Mouse (Mus musculus): ENCODE measurements around the gene Ciz1. TPM values are rescaled to one million over a fixed set of nuclear protein-coding genes. Genes with fewer than 3 reads are reported as not detected.
A peak's percentile ranks its signal among the peaks of the same experiment; 100 is the strongest.

Ciz1 gene
- polyA plus RNA-seq, 1 experiment from 2014 or later: 69.4 TPM

GRCm38 (mm10) chr2:32421851-32422251 lies 69.7 kb downstream of the Ciz1 start:
- Histone ChIP-seq H3K27me3 (ENCODE audit: insufficient read depth, poor library complexity, severe bottlenecking) (no peaks in the 10 kb centered on the region), H3K4me3 (no peak overlapping the region), H3K36me3 (peaks cover 57% of the 10 kb centered on the region), H3K4me1 (replicated peaks) (peaks cover 32% of the 10 kb centered on the region), H3K27ac (no peak overlapping the region), H3K9me3 (no peaks in the 10 kb centered on the region)
- DNase-seq (ENCODE audit: low spot score): no peak
- 90% methylated on average over 6 of the region's 6 CpGs for WGBS

DNA sequence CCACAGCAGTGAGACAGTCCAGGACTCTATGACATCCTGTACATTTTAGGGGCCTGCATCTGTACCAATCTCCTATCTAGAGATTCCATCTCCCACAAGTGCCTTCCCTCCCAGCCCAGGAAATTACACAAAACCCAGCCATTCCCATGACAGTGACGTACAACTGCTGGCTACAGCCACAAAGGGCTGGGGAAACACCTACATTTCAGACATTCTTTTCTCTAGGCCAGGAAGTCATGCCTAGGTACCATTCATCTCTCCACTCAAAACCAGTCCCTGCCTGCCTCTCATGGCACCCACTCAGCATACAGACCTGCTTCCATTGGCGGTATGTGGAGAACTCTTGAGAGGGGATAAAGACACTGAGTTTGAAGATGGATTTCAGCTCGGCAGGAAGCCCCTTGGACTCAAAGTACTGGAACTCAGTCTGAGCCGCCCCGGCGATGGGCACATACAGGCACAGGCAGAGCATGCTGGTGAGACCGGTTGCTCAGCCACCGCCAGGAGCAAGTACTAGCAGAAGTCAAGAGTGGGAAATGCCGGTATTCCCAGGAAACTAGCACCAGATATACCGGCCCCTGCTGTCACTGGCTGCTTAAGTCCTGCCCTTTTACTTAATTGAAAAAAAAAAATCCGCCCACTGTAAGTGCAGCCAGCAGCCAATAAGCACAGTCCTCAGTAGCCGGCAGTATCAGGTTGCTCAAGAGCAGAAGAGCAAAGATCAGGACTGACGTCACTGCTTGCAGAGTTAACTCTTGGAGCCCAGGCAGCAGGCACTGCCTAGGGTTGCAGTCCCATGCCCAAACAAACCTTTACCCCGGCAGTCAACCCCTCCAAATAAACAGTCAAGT lies 71.6 kb downstream of the Ciz1 start:
- H3K27ac ChIP-seq: peak overlapping the region; percentile 79
- no peaks in the 10 kb centered on the region for H3K27me3 ChIP-seq (ENCODE audit: insufficient read depth, poor library complexity, severe bottlenecking)
- no peaks in the 10 kb centered on the region for H3K9me3 ChIP-seq
- 2% methylated on average over 14 of the region's 14 CpGs for WGBS
- peaks cover 39% of the 10 kb centered on the region for H3K36me3 ChIP-seq
- peak overlapping the region; percentile 54 for H3K4me3 ChIP-seq
- H3K4me1 ChIP-seq (replicated peaks): peaks cover 43% of the 10 kb centered on the region
- DNase-seq (ENCODE audit: low spot score): peak; percentile 69

- H3K9me3 ChIP-seq: no peaks in the 10 kb centered on the region
- H3K36me3 ChIP-seq: peaks cover 28% of the 10 kb centered on the region
- no peak overlapping the region for H3K4me3 ChIP-seq
- H3K4me1 ChIP-seq (replicated peaks): peaks cover 54% of the 10 kb centered on the region
- no peaks in the 10 kb centered on the region for H3K27me3 ChIP-seq (ENCODE audit: insufficient read depth, poor library complexity, severe bottlenecking)
- DNase-seq (ENCODE audit: low spot score): no peak
- WGBS: 62% methylated on average over 3 of the region's 3 CpGs
- H3K27ac ChIP-seq: peak overlapping the region; percentile 73; the same call in 1 of the 2 replicates
These were observed 72.7 kb downstream of the Ciz1 start for GRCm38 (mm10) chr2:32424796-32425195.

DNA sequence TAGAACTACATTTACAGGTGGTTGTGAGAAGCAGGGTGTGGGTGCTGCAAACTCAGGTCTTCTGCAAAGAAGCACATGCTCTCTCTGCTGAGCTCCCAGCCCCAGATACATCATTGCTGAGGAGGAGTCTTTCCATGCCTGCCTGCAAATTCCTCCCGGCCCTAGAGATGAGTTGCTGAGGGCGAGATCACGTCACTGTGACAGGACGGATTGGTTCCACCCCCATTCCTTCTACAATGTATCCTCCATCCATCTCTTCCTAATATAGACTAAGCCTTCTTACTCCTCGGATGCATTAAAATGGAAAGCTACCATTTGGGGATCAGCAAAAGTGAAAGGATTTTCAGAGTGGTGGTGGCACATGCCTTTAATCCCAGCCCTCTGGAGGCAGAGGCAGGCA lies 73.4 kb downstream of the Ciz1 start:
- Histone ChIP-seq H3K27me3 (ENCODE audit: insufficient read depth, poor library complexity, severe bottlenecking) (no peaks in the 10 kb centered on the region), H3K36me3 (peaks cover 20% of the 10 kb centered on the region), H3K27ac (no peak overlapping the region), H3K9me3 (no peaks in the 10 kb centered on the region), H3K4me3 (no peak overlapping the region), H3K4me1 (replicated peaks) (peaks cover 62% of the 10 kb centered on the region)
- DNase-seq (ENCODE audit: low spot score): no peak
- 85% methylated on average over 5 of the region's 5 CpGs for WGBS

DNA sequence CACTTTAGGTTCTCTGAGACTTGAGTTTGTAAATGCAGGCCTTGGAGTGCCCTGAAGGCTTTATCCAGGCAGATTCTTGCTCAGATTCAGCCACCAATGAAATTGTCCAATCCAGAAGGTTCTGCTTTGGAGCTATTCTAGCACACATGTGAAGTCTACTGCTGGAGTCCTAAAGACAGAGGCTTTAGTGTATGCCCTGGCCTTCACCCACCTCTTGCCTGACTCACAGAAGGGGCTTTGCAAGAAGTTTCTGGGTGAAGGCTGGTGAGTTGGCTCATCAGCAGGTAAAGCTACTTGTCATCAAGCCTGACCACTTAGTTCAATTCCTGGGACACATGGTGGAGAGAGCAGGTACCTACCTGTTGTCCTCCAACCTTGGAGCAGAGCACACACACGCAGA lies 74.0 kb downstream of the Ciz1 start:
- Histone ChIP-seq H3K9me3 (no peaks in the 10 kb centered on the region), H3K27me3 (ENCODE audit: insufficient read depth, poor library complexity, severe bottlenecking) (no peaks in the 10 kb centered on the region), H3K36me3 (peaks cover 15% of the 10 kb centered on the region), H3K27ac (no peak overlapping the region), H3K4me3 (no peak overlapping the region), H3K4me1 (replicated peaks) (peaks cover 68% of the 10 kb centered on the region)
- 90% methylated on average over 1 of the region's 1 CpGs for WGBS
- no peak for DNase-seq (ENCODE audit: low spot score)

DNA sequence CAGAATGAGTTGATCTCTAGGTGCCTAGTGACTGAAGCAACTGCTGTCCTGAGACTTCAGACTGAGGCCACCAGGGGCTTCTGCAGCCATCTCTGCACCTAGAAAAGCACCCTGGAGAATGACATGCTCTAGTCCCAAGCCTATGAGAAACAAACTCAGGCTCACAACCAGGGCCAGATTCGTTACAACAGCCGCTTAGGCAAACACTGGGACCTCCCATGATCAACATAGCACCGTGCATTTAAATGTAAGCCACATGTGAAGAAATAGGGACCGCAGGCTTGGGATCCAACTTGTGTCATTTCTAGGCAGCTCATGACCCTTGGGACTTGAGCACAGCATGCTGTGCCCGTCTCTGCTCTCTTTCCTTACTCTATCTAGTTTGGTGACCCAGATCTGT lies 75.6 kb downstream of the Ciz1 start:
- peaks cover 8% of the 10 kb centered on the region; the same call in 1 of the 2 replicates for H3K36me3 ChIP-seq
- 76% methylated on average over 5 of the region's 5 CpGs for WGBS
- no peak overlapping the region for H3K4me3 ChIP-seq
- no peaks in the 10 kb centered on the region for H3K27me3 ChIP-seq (ENCODE audit: insufficient read depth, poor library complexity, severe bottlenecking)
- no peak for DNase-seq (ENCODE audit: low spot score)
- peaks cover 75% of the 10 kb centered on the region for H3K4me1 ChIP-seq (replicated peaks)
- H3K9me3 ChIP-seq: no peaks in the 10 kb centered on the region
- H3K27ac ChIP-seq: no peak overlapping the region

- Histone ChIP-seq H3K9me3 (no peaks in the 10 kb centered on the region), H3K27ac (peak overlapping the region; percentile 17; the same call in 1 of the 2 replicates), H3K4me1 (replicated peaks) (peaks cover 69% of the 10 kb centered on the region), H3K27me3 (ENCODE audit: insufficient read depth, poor library complexity, severe bottlenecking) (no peaks in the 10 kb centered on the region), H3K4me3 (0 out of 2 replicates have a peak overlapping the region, but pooled peaks have one; percentile 3), H3K36me3 (peaks cover 8% of the 10 kb centered on the region; the same call in 1 of the 2 replicates)
- 83% methylated on average over 8 of the region's 8 CpGs for WGBS
- DNase-seq (ENCODE audit: low spot score): no peak
These were observed 76.2 kb downstream of the Ciz1 start for GRCm38 (mm10) chr2:32428262-32428722.

- H3K4me1 ChIP-seq (replicated peaks): peaks cover 59% of the 10 kb centered on the region
- peaks cover 8% of the 10 kb centered on the region; the same call in 1 of the 2 replicates for H3K36me3 ChIP-seq
- H3K9me3 ChIP-seq: no peaks in the 10 kb centered on the region
- no peak for DNase-seq (ENCODE audit: low spot score)
- H3K4me3 ChIP-seq: peak overlapping the region; percentile 52; the same call in 1 of the 2 replicates
- no peaks in the 10 kb centered on the region for H3K27me3 ChIP-seq (ENCODE audit: insufficient read depth, poor library complexity, severe bottlenecking)
- WGBS: 84% methylated on average over 4 of the region's 4 CpGs
- no peak overlapping the region for H3K27ac ChIP-seq
These were observed 77.2 kb downstream of the Ciz1 start for GRCm38 (mm10) chr2:32429215-32429891.

Other genes with a start within 250 kb of the Ciz1 start
- 55.6 and 68.9 TPM in 2 replicates for gene Prrc2b, start 201.2 kb upstream of the Ciz1 start, polyA plus RNA-seq (2016; fragmentation: Nextera tagmentation; extraction: Ambion mirVana)
- gene Pomt1, start 115.7 kb upstream of the Ciz1 start, polyA plus RNA-seq (2016; fragmentation: Nextera tagmentation; extraction: Ambion mirVana): 27.1 and 27.2 TPM in 2 replicates
- gene Uck1, start 92.2 kb upstream of the Ciz1 start, polyA plus RNA-seq (2016; fragmentation: Nextera tagmentation; extraction: Ambion mirVana): 77.2 and 83.0 TPM in 2 replicates
- 20.2 and 22.6 TPM in 2 replicates for gene Golga2, start 64.9 kb upstream of the Ciz1 start, polyA plus RNA-seq (2016; fragmentation: Nextera tagmentation; extraction: Ambion mirVana)
- 488 and 544 TPM in 2 replicates for gene Swi5, start 64.3 kb upstream of the Ciz1 start, polyA plus RNA-seq (2016; fragmentation: Nextera tagmentation; extraction: Ambion mirVana)
- 12.3 and 17.0 TPM in 2 replicates for gene Dnm1, start 1.0 kb downstream of the Ciz1 start, polyA plus RNA-seq (2016; fragmentation: Nextera tagmentation; extraction: Ambion mirVana)
- 41.4 and 66.7 TPM in 2 replicates for gene 1110008P14Rik, start 29.6 kb downstream of the Ciz1 start, polyA plus RNA-seq (2016; fragmentation: Nextera tagmentation; extraction: Ambion mirVana)
- not detected in 2 replicates for gene Lcn2, start 35.9 kb downstream of the Ciz1 start, polyA plus RNA-seq (2016; fragmentation: Nextera tagmentation; extraction: Ambion mirVana)
- gene Ptges2, start 43.6 kb downstream of the Ciz1 start, polyA plus RNA-seq (2016; fragmentation: Nextera tagmentation; extraction: Ambion mirVana): 26.3 and 32.3 TPM in 2 replicates
- 6.0 and 6.4 TPM in 2 replicates for gene Naif1, start 98.1 kb downstream of the Ciz1 start, polyA plus RNA-seq (2016; fragmentation: Nextera tagmentation; extraction: Ambion mirVana)
- gene Slc25a25, start 99.1 kb downstream of the Ciz1 start, polyA plus RNA-seq (2016; fragmentation: Nextera tagmentation; extraction: Ambion mirVana): 28.8 and 34.4 TPM in 2 replicates
- 10.9 and 11.0 TPM in 2 replicates for gene Fam102a, start 183.0 kb downstream of the Ciz1 start, polyA plus RNA-seq (2016; fragmentation: Nextera tagmentation; extraction: Ambion mirVana)
- gene Dpm2, start 218.5 kb downstream of the Ciz1 start, polyA plus RNA-seq (2016; fragmentation: Nextera tagmentation; extraction: Ambion mirVana): 116 and 131 TPM in 2 replicates
- 1.6 and 2.5 TPM in 2 replicates for gene Pip5kl1, start 222.5 kb downstream of the Ciz1 start, polyA plus RNA-seq (2016; fragmentation: Nextera tagmentation; extraction: Ambion mirVana)
- gene 9430097D07Rik, start 223.4 kb downstream of the Ciz1 start, polyA plus RNA-seq (2016; fragmentation: Nextera tagmentation; extraction: Ambion mirVana): 0.11 and 0.39 TPM in 2 replicates
- gene St6galnac4, start 234.8 kb downstream of the Ciz1 start, polyA plus RNA-seq (2016; fragmentation: Nextera tagmentation; extraction: Ambion mirVana): 19.8 and 21.0 TPM in 2 replicates
- gene St6galnac6, start 247.4 kb downstream of the Ciz1 start, polyA plus RNA-seq (2016; fragmentation: Nextera tagmentation; extraction: Ambion mirVana): 12.7 and 14.1 TPM in 2 replicates

Data from hindbrain, embryonic 10.5 days (tissue).